Mouse (Mus musculus) heart, embryonic 11.5 days (tissue): Measurements from ENCODE around the gene Xrcc5. TPM values are rescaled to one million over a fixed set of nuclear protein-coding genes. Genes with fewer than 3 reads are reported as not detected.

Experiments
- ATAC-seq: fragments of 200-750 bp; cut with Nextera tagmentation; replicated peaks from 2 replicates; pipeline ENCODE4 v1.8.0; 2017; ENCODE audit warnings: moderate library complexity; ENCODE audit not compliant: insufficient number of reproducible peaks, low FRiP score, low TSS enrichment
- H3K27ac ChIP-seq: fragments of 300-500 bp; sonication (generic); 2 replicates; pipeline ENCODE4 v1.5.1; 2014; ENCODE audit warnings: mild to moderate bottlenecking, low read depth, low read length
- H3K27me3 ChIP-seq: fragments of 300-500 bp; sonication (generic); 2 replicates; pipeline ENCODE4 v1.6.1; 2014; ENCODE audit warnings: mild to moderate bottlenecking, low read length, mixed read lengths; ENCODE audit not compliant: control insufficient read depth, insufficient read depth
- H3K36me3 ChIP-seq: fragments of 300-500 bp; sonication (generic); 2 replicates; pipeline ENCODE4 v1.6.1; 2014; ENCODE audit warnings: mild to moderate bottlenecking, low read length, moderate library complexity, mixed read lengths; ENCODE audit not compliant: control insufficient read depth, insufficient read depth
- H3K4me1 ChIP-seq: fragments of 300-500 bp; sonication (generic); 2 replicates; pipeline ENCODE4 v1.6.1; 2014; ENCODE audit warnings: low read length; ENCODE audit not compliant: control insufficient read depth, insufficient read depth
- H3K4me2 ChIP-seq: fragments of 300-500 bp; sonication (generic); 2 replicates; pipeline ENCODE4 v1.6.1; 2014; ENCODE audit warnings: mild to moderate bottlenecking, moderate library complexity
- H3K4me3 ChIP-seq: fragments of 300-500 bp; sonication (generic); 2 replicates; pipeline ENCODE4 v1.5.1; 2014; ENCODE audit warnings: low read depth, low read length
- H3K9ac ChIP-seq: fragments of 300-500 bp; sonication (generic); 2 replicates; pipeline ENCODE4 v1.6.1; 2014; ENCODE audit warnings: mild to moderate bottlenecking, low read depth, low read length, moderate library complexity
- H3K9me3 ChIP-seq: fragments of 300-500 bp; sonication (generic); replicated peaks from 2 replicates; pipeline ENCODE4 v1.6.1; 2016; ENCODE audit warnings: low read length; ENCODE audit not compliant: control insufficient read depth
- whole genome bisulfite sequencing: fragments of 180-500 bp; shearing (Covaris S2); extraction: QIAGEN DNeasy Blood & Tissue Kit; methylation state at CpG from one replicate; pipeline ENCODE4 v1.1.7; 2014; ENCODE audit not compliant: insufficient replicate concordance; 5-methylcytosine and 5-hydroxymethylcytosine counted together
- polyA plus RNA-seq: library from polyadenylated mRNA; unstranded; fragments of >200 nt; fragmentation: Nextera tagmentation; extraction: Ambion mirVana; gene quantifications from 2 replicates; pipeline ENCODE4 v1.2.1, GENCODE M21; 2014

Gene Xrcc5
- polyA plus RNA-seq, 1 experiment from 2014 or later: 23.7 TPM

DNA sequence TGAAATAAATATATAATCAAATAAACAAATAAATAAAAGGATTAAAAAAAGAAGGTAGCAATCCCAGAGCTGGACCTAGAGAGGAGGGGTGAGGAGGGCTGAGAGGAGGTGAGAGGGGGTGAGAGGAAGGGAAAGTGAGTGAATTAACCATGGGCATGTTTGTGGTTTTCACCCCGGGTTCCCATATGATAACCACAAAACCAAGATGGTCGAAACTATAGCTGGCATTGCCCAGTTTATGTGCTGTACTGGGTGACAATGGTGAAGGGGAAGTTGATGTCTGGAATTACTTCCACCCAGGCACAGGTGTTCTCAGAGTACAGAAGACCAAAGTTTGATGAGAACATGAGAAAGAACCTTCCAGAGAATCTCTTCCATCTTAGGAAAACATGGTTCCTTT is 52.2 kb downstream of the Xrcc5 start:
- no peak overlapping the region for H3K27ac ChIP-seq
- H3K36me3 ChIP-seq: no peaks in the 10 kb centered on the region
- H3K9ac ChIP-seq: no peak overlapping the region
- H3K4me3 ChIP-seq: no peak overlapping the region
- no peaks in the 10 kb centered on the region for H3K4me1 ChIP-seq
- WGBS: 74% methylated on average over 2 of the region's 2 CpGs
- no peaks in the 10 kb centered on the region for H3K9me3 ChIP-seq
- no peaks in the 10 kb centered on the region for H3K27me3 ChIP-seq
- no peak for ATAC-seq
- no peak overlapping the region for H3K4me2 ChIP-seq

DNA sequence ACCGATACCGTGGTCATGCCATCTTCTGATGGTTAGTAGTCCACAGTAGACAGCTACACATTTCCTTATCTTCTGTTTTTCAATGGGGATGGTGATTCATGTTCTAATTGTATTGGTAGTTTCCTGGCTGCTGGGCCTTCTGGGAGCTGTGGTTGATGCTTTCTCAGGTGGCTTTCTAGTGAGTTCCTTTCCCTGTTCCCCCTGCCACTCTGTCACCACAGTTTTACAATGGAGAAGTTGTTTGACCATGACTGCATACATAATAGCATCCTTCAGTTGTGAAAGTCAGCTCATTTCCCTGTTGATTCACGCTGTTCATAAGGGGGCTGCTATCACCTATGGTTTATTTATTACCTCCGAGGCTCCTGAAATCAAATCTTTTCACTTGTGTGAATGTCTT is 53.6 kb downstream of the Xrcc5 start:
- H3K9me3 ChIP-seq: no peaks in the 10 kb centered on the region
- H3K9ac ChIP-seq: no peak overlapping the region
- no peak overlapping the region for H3K4me3 ChIP-seq
- H3K4me1 ChIP-seq: peaks cover 3% of the 10 kb centered on the region; the same call in 1 of the 2 replicates
- 89% methylated on average over 4 of the region's 4 CpGs for WGBS
- H3K27ac ChIP-seq: no peak overlapping the region
- H3K36me3 ChIP-seq: no peaks in the 10 kb centered on the region
- H3K27me3 ChIP-seq: no peaks in the 10 kb centered on the region
- no peak overlapping the region for H3K4me2 ChIP-seq
- no peak for ATAC-seq

DNA sequence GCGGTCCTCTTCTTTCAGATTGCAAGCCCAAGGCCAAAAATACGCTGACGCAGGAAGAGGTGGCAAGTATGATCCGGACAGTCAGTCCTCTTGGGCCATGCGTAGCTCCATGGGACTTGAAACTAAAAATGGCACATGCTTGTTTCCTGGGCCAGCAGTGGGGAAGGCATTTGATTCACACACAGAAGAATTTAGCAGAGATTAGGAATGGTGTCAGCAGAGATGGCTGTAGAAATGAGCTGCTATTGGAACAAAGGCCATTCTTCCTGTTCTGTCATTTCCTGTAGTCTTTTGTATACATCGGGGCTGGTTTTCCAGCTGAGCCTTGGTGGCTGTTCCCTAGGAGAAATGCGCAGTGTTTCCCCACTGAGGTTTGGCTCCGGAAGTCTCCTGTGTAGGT is 57.4 kb downstream of the Xrcc5 start:
- WGBS: 65% methylated on average over 8 of the region's 8 CpGs
- H3K27ac ChIP-seq: peak overlapping the region; percentile 4
- no peaks in the 10 kb centered on the region for H3K9me3 ChIP-seq
- no peak overlapping the region for H3K4me3 ChIP-seq
- no peak for ATAC-seq
- H3K36me3 ChIP-seq: no peaks in the 10 kb centered on the region
- no peak overlapping the region for H3K9ac ChIP-seq
- no peaks in the 10 kb centered on the region for H3K27me3 ChIP-seq
- H3K4me1 ChIP-seq: peaks cover 3% of the 10 kb centered on the region; the same call in 1 of the 2 replicates
- no peak overlapping the region for H3K4me2 ChIP-seq

DNA sequence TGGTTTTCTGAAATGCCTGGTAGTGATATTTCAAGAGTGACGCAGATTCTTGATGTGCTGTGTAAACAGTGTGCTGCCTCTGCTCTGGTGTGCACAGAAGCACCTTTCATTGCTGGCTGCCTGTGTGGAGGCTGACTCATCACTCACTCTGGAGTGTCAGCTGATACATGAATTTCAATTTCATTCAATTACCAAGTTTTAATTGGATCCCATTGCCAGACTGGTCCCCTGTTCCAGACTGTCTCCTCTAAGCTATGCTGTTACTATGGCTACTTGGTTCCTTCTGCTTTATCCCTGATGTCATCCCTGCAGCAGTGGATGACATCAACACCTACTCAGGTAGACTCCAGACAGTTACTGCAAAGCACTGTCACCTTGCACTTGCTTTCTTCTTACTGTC is 65.3 kb downstream of the Xrcc5 start:
- H3K36me3 ChIP-seq: no peaks in the 10 kb centered on the region
- ATAC-seq: no peak
- no peak overlapping the region for H3K9ac ChIP-seq
- H3K4me3 ChIP-seq: no peak overlapping the region
- no peak overlapping the region for H3K4me2 ChIP-seq
- no peaks in the 10 kb centered on the region for H3K27me3 ChIP-seq
- 68% methylated on average over 1 of the region's 1 CpGs for WGBS
- no peaks in the 10 kb centered on the region for H3K4me1 ChIP-seq
- no peaks in the 10 kb centered on the region for H3K9me3 ChIP-seq
- no peak overlapping the region for H3K27ac ChIP-seq

- 91% methylated on average over 3 of the region's 3 CpGs for WGBS
- Histone ChIP-seq H3K27me3 (no peaks in the 10 kb centered on the region), H3K9me3 (no peaks in the 10 kb centered on the region), H3K9ac (no peak overlapping the region), H3K36me3 (no peaks in the 10 kb centered on the region), H3K27ac (no peak overlapping the region), H3K4me1 (no peaks in the 10 kb centered on the region), H3K4me2 (no peak overlapping the region), H3K4me3 (no peak overlapping the region)
- no peak for ATAC-seq
Measured at GRCm38 (mm10) chr1:72372913-72373312, 65.7 kb downstream of the Xrcc5 start.

GRCm38 (mm10) chr1:72373648-72374047 is 66.4 kb downstream of the Xrcc5 start:
- H3K4me3 ChIP-seq: no peak overlapping the region
- H3K4me1 ChIP-seq: no peaks in the 10 kb centered on the region
- no peak overlapping the region for H3K4me2 ChIP-seq
- H3K9ac ChIP-seq: no peak overlapping the region
- no peak overlapping the region for H3K27ac ChIP-seq
- no peaks in the 10 kb centered on the region for H3K9me3 ChIP-seq
- H3K27me3 ChIP-seq: no peaks in the 10 kb centered on the region
- ATAC-seq: no peak
- 78% methylated on average over 6 of the region's 6 CpGs for WGBS
- no peaks in the 10 kb centered on the region for H3K36me3 ChIP-seq

DNA sequence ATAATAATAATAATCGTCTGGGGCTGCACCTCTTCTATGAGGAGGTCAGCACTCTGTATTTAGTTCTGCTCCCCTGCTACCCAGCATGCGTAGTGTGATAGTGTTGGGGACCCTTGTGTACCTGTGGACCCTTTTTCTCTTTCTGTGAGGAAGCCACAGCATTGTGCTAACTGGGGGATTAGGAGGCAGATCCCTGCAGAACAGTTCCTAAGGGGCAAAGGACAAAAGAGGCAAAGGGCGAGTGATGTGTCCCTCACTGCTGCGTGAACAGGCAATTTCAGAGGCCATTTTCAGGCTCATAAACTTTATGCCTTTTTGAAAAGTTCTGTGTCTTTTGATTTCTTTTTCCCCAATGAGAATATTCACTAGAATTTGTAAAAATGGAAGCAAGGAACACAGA is 66.8 kb downstream of the Xrcc5 start:
- no peak overlapping the region for H3K9ac ChIP-seq
- ATAC-seq: no peak
- WGBS: 84% methylated on average over 4 of the region's 4 CpGs
- no peaks in the 10 kb centered on the region for H3K36me3 ChIP-seq
- no peak overlapping the region for H3K4me2 ChIP-seq
- H3K27me3 ChIP-seq: no peaks in the 10 kb centered on the region
- H3K9me3 ChIP-seq: no peaks in the 10 kb centered on the region
- no peak overlapping the region for H3K4me3 ChIP-seq
- H3K4me1 ChIP-seq: no peaks in the 10 kb centered on the region
- no peak overlapping the region for H3K27ac ChIP-seq

DNA sequence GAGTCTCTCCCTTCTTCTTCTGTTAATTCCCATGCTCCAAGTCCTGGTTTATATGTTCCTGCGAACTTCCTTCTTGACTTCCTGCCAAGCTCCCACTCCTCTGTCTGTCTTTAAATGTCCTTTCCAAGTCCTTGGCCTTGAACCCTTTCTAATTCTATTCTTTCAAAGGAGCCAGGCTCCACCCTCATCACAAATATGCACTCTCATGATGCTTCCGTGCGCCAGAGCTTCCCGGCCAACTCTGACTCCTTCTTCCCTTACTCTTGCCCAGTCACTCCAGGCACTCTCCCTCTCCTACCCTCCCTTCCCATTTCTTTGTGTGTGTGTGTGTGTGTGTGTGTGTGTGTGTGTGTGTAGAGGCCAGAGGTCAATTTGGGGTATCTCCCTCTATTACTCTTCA is 70.9 kb downstream of the Xrcc5 start:
- Histone ChIP-seq H3K4me1 (no peaks in the 10 kb centered on the region), H3K27me3 (no peaks in the 10 kb centered on the region), H3K9ac (no peak overlapping the region), H3K36me3 (no peaks in the 10 kb centered on the region), H3K4me3 (no peak overlapping the region), H3K27ac (no peak overlapping the region), H3K9me3 (no peaks in the 10 kb centered on the region), H3K4me2 (no peak overlapping the region)
- WGBS: 91% methylated on average over 4 of the region's 4 CpGs
- ATAC-seq: no peak

- no peaks in the 10 kb centered on the region for H3K4me1 ChIP-seq
- no peak for ATAC-seq
- H3K27me3 ChIP-seq: no peaks in the 10 kb centered on the region
- no peak overlapping the region for H3K9ac ChIP-seq
- H3K27ac ChIP-seq: no peak overlapping the region
- H3K4me2 ChIP-seq: no peak overlapping the region
- no peaks in the 10 kb centered on the region for H3K9me3 ChIP-seq
- WGBS: 92% methylated on average over 11 of the region's 11 CpGs
- no peaks in the 10 kb centered on the region for H3K36me3 ChIP-seq
- H3K4me3 ChIP-seq: no peak overlapping the region
Measured at GRCm38 (mm10) chr1:72379752-72380353, 72.6 kb downstream of the Xrcc5 start.
